Mouse (Mus musculus) layer of hippocampus, adult 11-12 months (tissue): ENCODE data around the gene Bcl7a.

ENCODE experiments used
- DNase-seq: peaks from one replicate; pipeline ENCODE4 v3.0.0; 2022; ENCODE audit warnings: low spot score

The Bcl7a gene

GRCm38 (mm10) chr5:123327686-123328085, 15.9 kb upstream of the Bcl7a start:
- no peak for DNase-seq

- DNase-seq, result no peak
These were observed 10.1 kb upstream of the Bcl7a start for GRCm38 (mm10) chr5:123333566-123333965.

- DNase-seq, result no peak
These were observed 7.3 kb upstream of the Bcl7a start for GRCm38 (mm10) chr5:123336205-123336961.

- no peak for DNase-seq
These were observed 5.2 kb upstream of the Bcl7a start for GRCm38 (mm10) chr5:123338463-123338862.

- no peak for DNase-seq
These were observed 961 bp downstream of the Bcl7a start for GRCm38 (mm10) chr5:123344628-123344962.

GRCm38 (mm10) chr5:123344963-123345852, 1.6 kb downstream of the Bcl7a start:
- DNase-seq, result peak; percentile 45

- peak; percentile 52 for DNase-seq
These were observed 2.4 kb downstream of the Bcl7a start for GRCm38 (mm10) chr5:123345853-123346654.

- DNase-seq, result no peak
These were observed 3.2 kb downstream of the Bcl7a start for GRCm38 (mm10) chr5:123346701-123347270.

GRCm38 (mm10) chr5:123347985-123348384, 4.4 kb downstream of the Bcl7a start:
- no peak for DNase-seq

GRCm38 (mm10) chr5:123350386-123350785, 6.8 kb downstream of the Bcl7a start:
- DNase-seq, result peak; percentile 56

GRCm38 (mm10) chr5:123355918-123356317, 12.3 kb downstream of the Bcl7a start:
- no peak for DNase-seq

- DNase-seq, result no peak
These were observed 13.6 kb downstream of the Bcl7a start for GRCm38 (mm10) chr5:123357253-123357652.

GRCm38 (mm10) chr5:123359431-123359830, 15.8 kb downstream of the Bcl7a start:
- no peak for DNase-seq

GRCm38 (mm10) chr5:123362911-123363310, 19.3 kb downstream of the Bcl7a start:
- no peak for DNase-seq

GRCm38 (mm10) chr5:123364302-123364971, 20.8 kb downstream of the Bcl7a start:
- no peak for DNase-seq

GRCm38 (mm10) chr5:123368869-123369488, 25.3 kb downstream of the Bcl7a start:
- DNase-seq, result no peak

GRCm38 (mm10) chr5:123370049-123370448, 26.4 kb downstream of the Bcl7a start:
- no peak for DNase-seq

GRCm38 (mm10) chr5:123375262-123375661, 31.6 kb downstream of the Bcl7a start:
- no peak for DNase-seq

- DNase-seq, result no peak
These were observed 32.3 kb downstream of the Bcl7a start for GRCm38 (mm10) chr5:123375793-123376452.

- peak; percentile 76 for DNase-seq
These were observed 32.9 kb downstream of the Bcl7a start for GRCm38 (mm10) chr5:123376569-123376968.
